Mouse (Mus musculus) intestine, postnatal 0 days (tissue): ENCODE data around the gene A930033H14Rik. TPM values are rescaled to one million over a fixed set of nuclear protein-coding genes. Genes with fewer than 3 reads are reported as not detected.
A peak's percentile ranks its signal among the peaks of the same experiment; 100 is the strongest.

Experiments used
- ATAC-seq: fragments of 200-750 bp; cut with Nextera tagmentation; 2 replicates; pipeline ENCODE4 v1.8.0; 2017; ENCODE audit warnings: mild to moderate bottlenecking, moderate TSS enrichment, moderate library complexity
- H3K27ac ChIP-seq: fragments of 300-500 bp; sonication (generic); 2 replicates; pipeline ENCODE4 v1.5.1; 2014; ENCODE audit warnings: mild to moderate bottlenecking, low read depth, low read length, moderate library complexity
- H3K27me3 ChIP-seq: fragments of 300-500 bp; sonication (generic); replicated peaks from 2 replicates; pipeline ENCODE4 v1.6.1; 2014; ENCODE audit warnings: low read length, mixed read lengths; ENCODE audit not compliant: control insufficient read depth, insufficient read depth
- H3K36me3 ChIP-seq: fragments of 300-500 bp; sonication (generic); 2 replicates; pipeline ENCODE4 v1.6.1; 2014; ENCODE audit warnings: mild to moderate bottlenecking, moderate library complexity; ENCODE audit not compliant: control insufficient read depth, insufficient read depth
- H3K4me1 ChIP-seq: fragments of 300-500 bp; sonication (generic); replicated peaks from 2 replicates; pipeline ENCODE4 v1.6.1; 2014; ENCODE audit warnings: antibody characterized with exemption, low read length, mixed read lengths; ENCODE audit not compliant: control insufficient read depth, insufficient read depth
- H3K4me2 ChIP-seq: fragments of 300-500 bp; sonication (generic); replicated peaks from 2 replicates; pipeline ENCODE4 v1.6.1; 2014; ENCODE audit warnings: low read depth, mild to moderate bottlenecking, moderate library complexity
- H3K4me3 ChIP-seq: fragments of 300-500 bp; sonication (generic); 2 replicates; pipeline ENCODE4 v1.5.1; 2014; ENCODE audit warnings: low read depth, low read length
- H3K9ac ChIP-seq: fragments of 300-500 bp; sonication (generic); 2 replicates; pipeline ENCODE4 v1.6.1; 2014; ENCODE audit warnings: mild to moderate bottlenecking, low read depth, low read length
- H3K9me3 ChIP-seq: fragments of 300-500 bp; sonication (generic); 2 replicates; pipeline ENCODE4 v1.6.1; 2016; ENCODE audit warnings: mixed run types; ENCODE audit not compliant: control insufficient read depth
- CTCF ChIP-seq: sonication (generic); IDR thresholded peaks from 2 replicates; pipeline ENCODE4 v1.5.1; 2016; ENCODE audit warnings: low read depth, mild to moderate bottlenecking, control low read depth, antibody characterized with exemption, moderate library complexity
- WGBS: fragments of 180-500 bp; shearing (Covaris S2); extraction: QIAGEN DNeasy Blood & Tissue Kit; methylation state at CpG from one replicate; pipeline ENCODE4 v1.1.7; 2014; 5-methylcytosine and 5-hydroxymethylcytosine counted together
- polyA plus RNA-seq: library from polyadenylated mRNA; unstranded; fragments of >200 nt; fragmentation: Nextera tagmentation; extraction: Ambion mirVana; gene quantifications from 2 replicates; pipeline ENCODE4 v1.2.1, GENCODE M21; 2015

A930033H14Rik gene
- polyA plus RNA-seq, 1 experiment from 2014 or later: 1.0 TPM

- no peaks in the 10 kb centered on the region; the same call in 1 of the 2 replicates for H3K36me3 ChIP-seq
- H3K9me3 ChIP-seq: no peaks in the 10 kb centered on the region
- no peak overlapping the region for H3K4me2 ChIP-seq
- H3K4me3 ChIP-seq: no peak overlapping the region
- WGBS: 95% methylated on average over 10 of the region's 10 CpGs
- H3K9ac ChIP-seq: no peak overlapping the region
- no peak for ATAC-seq
- no peaks in the 10 kb centered on the region for H3K4me1 ChIP-seq
- H3K27me3 ChIP-seq: no peaks in the 10 kb centered on the region
- no peak overlapping the region for H3K27ac ChIP-seq
- no peak for TF ChIP-seq CTCF
Observed at GRCm38 (mm10) chr10:69210006-69210405, 2.9 kb downstream of the A930033H14Rik start.

- H3K36me3 ChIP-seq: no peaks in the 10 kb centered on the region; the same call in 1 of the 2 replicates
- H3K9ac ChIP-seq: no peak overlapping the region
- no peaks in the 10 kb centered on the region for H3K27me3 ChIP-seq
- ATAC-seq: no peak
- 87% methylated on average over 3 of the region's 3 CpGs for WGBS
- no peaks in the 10 kb centered on the region for H3K9me3 ChIP-seq
- no peak overlapping the region for H3K4me2 ChIP-seq
- no peak overlapping the region for H3K27ac ChIP-seq
- no peak overlapping the region for H3K4me3 ChIP-seq
- no peaks in the 10 kb centered on the region for H3K4me1 ChIP-seq
- TF ChIP-seq CTCF: peak; percentile 42
Observed at GRCm38 (mm10) chr10:69208705-69209104, 4.2 kb downstream of the A930033H14Rik start.

GRCm38 (mm10) chr10:69207981-69208630 is 4.8 kb downstream of the A930033H14Rik start:
- no peak for ATAC-seq

GRCm38 (mm10) chr10:69207481-69207880 is 5.4 kb downstream of the A930033H14Rik start:
- no peaks in the 10 kb centered on the region for H3K9me3 ChIP-seq
- no peaks in the 10 kb centered on the region for H3K27me3 ChIP-seq
- no peak overlapping the region for H3K27ac ChIP-seq
- H3K4me2 ChIP-seq: no peak overlapping the region
- no peak overlapping the region for H3K9ac ChIP-seq
- no peaks in the 10 kb centered on the region; the same call in 1 of the 2 replicates for H3K36me3 ChIP-seq
- no peaks in the 10 kb centered on the region for H3K4me1 ChIP-seq
- no peak for ATAC-seq
- H3K4me3 ChIP-seq: no peak overlapping the region
- 85% methylated on average over 7 of the region's 7 CpGs for WGBS
- no peak for TF ChIP-seq CTCF

More at GRCm38 (mm10) chr10:69207981-69208630, 4.8 kb downstream of the A930033H14Rik start:
- Histone ChIP-seq H3K4me2 (no peak overlapping the region), H3K36me3 (no peaks in the 10 kb centered on the region; the same call in 1 of the 2 replicates), H3K4me3 (no peak overlapping the region), H3K9me3 (no peaks in the 10 kb centered on the region), H3K27me3 (no peaks in the 10 kb centered on the region), H3K4me1 (no peaks in the 10 kb centered on the region), H3K27ac (no peak overlapping the region), H3K9ac (no peak overlapping the region)
- WGBS: 86% methylated on average over 15 of the region's 15 CpGs
- TF ChIP-seq CTCF: no peak

- no peaks in the 10 kb centered on the region for H3K4me1 ChIP-seq
- no peak overlapping the region for H3K4me3 ChIP-seq
- no peaks in the 10 kb centered on the region for H3K27me3 ChIP-seq
- no peak for TF ChIP-seq CTCF
- ATAC-seq: no peak
- H3K4me2 ChIP-seq: no peak overlapping the region
- H3K9ac ChIP-seq: no peak overlapping the region
- 76% methylated on average over 6 of the region's 6 CpGs for WGBS
- no peak overlapping the region for H3K27ac ChIP-seq
- H3K36me3 ChIP-seq: no peaks in the 10 kb centered on the region; the same call in 1 of the 2 replicates
- H3K9me3 ChIP-seq: no peaks in the 10 kb centered on the region
Observed at GRCm38 (mm10) chr10:69206081-69206480, 6.8 kb downstream of the A930033H14Rik start.

GRCm38 (mm10) chr10:69204677-69205400 is 8.1 kb downstream of the A930033H14Rik start:
- no peaks in the 10 kb centered on the region for H3K36me3 ChIP-seq
- H3K27ac ChIP-seq: no peak overlapping the region
- no peaks in the 10 kb centered on the region for H3K9me3 ChIP-seq
- H3K4me2 ChIP-seq: no peak overlapping the region
- WGBS: 34% methylated on average over 8 of the region's 8 CpGs
- no peaks in the 10 kb centered on the region for H3K27me3 ChIP-seq
- no peak for TF ChIP-seq CTCF
- no peaks in the 10 kb centered on the region for H3K4me1 ChIP-seq
- ATAC-seq: 0 out of 2 replicates have a peak, but pooled peaks have one; percentile 28
- H3K4me3 ChIP-seq: no peak overlapping the region
- H3K9ac ChIP-seq: no peak overlapping the region
